ENCODE assay signal across 7 mouse cellular contexts in the genomic region with DNA sequence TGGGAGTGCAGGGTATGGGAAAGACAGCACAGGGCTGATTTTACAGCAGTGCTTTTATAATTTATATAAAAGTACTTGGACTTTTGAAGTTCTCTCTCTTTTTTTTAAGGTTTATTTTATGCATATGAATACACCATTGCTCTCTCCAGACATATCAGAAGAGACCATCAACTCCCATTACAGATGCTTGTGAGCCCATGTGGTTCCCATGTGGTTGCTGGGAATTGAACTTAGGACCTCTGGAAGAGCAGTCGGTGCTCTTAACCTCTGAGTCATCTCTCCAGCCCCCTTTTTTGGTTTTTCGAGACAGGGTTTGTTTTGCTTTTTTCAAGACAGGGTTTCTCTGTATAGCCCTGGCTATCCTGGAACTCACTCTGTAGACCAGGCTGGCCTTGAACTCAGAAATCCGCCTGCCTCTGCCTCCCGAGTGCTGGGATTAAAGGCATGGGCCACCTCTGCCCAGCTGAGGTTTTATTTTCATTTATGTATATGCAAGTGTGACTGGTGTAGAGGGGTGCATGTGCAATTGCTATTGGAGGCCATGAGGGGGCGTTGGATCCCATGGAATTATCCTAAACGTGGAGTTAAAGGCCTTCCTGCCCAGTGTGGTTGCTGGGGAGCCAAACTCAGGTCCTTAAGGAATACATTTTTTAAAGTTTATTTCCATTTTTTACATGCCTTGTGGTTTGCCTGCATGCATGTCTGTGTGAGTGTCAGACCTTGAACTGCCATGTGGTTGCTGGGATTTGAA. TPM values are rescaled to one million over a fixed set of nuclear protein-coding genes. Genes with fewer than 3 reads are reported as not detected.
DNase-seq lines count a peak whose midpoint lies in the region; ATAC-seq and TF ChIP-seq lines count a peak whose summit lies in the region.

No protein-coding gene starts in this region.

- WGBS in thymus, adult 2 months = 69% methylated on average over 6 of the region's 6 CpGs
- WGBS in forebrain, embryonic 10.5 days = 75% methylated on average over 6 of the region's 6 CpGs
- WGBS in liver, embryonic 12.5 days (ENCODE audit: insufficient replicate concordance) = 26% methylated on average over 6 of the region's 6 CpGs

- H3K27ac ChIP-seq in thymus, adult 2 months (ENCODE audit: control insufficient read depth, insufficient read depth, low read length) = no peak overlapping the region
- peak overlapping the region; percentile 92; the same call in 1 of the 2 replicates for H3K27ac ChIP-seq in forebrain, embryonic 10.5 days
- H3K27ac ChIP-seq in liver, embryonic 12.5 days = peak overlapping the region; percentile 89

- no peaks in the 10 kb centered on the region for H3K9me3 ChIP-seq in forebrain, embryonic 10.5 days
- H3K9me3 ChIP-seq in liver, embryonic 12.5 days (replicated peaks) = no peaks in the 10 kb centered on the region

- peak overlapping the region; percentile 92 for H3K9ac ChIP-seq in liver, embryonic 12.5 days

- no peak for DNase-seq in thymus, adult 2 months
- DNase-seq in thymus, postnatal 0 days (ENCODE audit: low spot score) = no peak
- DNase-seq in forebrain, embryonic 10.5 days (ENCODE audit: extremely low spot score, low spot score) = no peak
- no peak for DNase-seq in urinary bladder, postnatal 14 days (ENCODE audit: low spot score)
- no peak for DNase-seq in right cerebral cortex, postnatal 36 days (ENCODE audit: low spot score in 2 of 2)

- peak overlapping the region; percentile 74 for H3K4me3 ChIP-seq in thymus, adult 2 months (ENCODE audit: control insufficient read depth, insufficient read depth, low read length)
- H3K4me3 ChIP-seq in forebrain, embryonic 10.5 days = peak overlapping the region; percentile 79
- H3K4me3 ChIP-seq in liver, embryonic 12.5 days = peak overlapping the region; percentile 96

- TF ChIP-seq POLR2A in thymus, adult 2 months (IDR thresholded peaks at IDR 0.05; ENCODE audit: control insufficient read depth, extremely low read depth, insufficient read depth, low read length, poor library complexity) = no peak

- ATAC-seq in liver, embryonic 12.5 days = no peak
- no peak for ATAC-seq in megakaryocyte-erythroid progenitor cell, adult 5-6 weeks (replicated peaks; ENCODE audit: low FRiP score, low TSS enrichment, poor library complexity, severe bottlenecking)

- H3K36me3 ChIP-seq in thymus, adult 2 months (ENCODE audit: control insufficient read depth, insufficient read depth, low read length) = no peaks in the 10 kb centered on the region
- H3K36me3 ChIP-seq in forebrain, embryonic 10.5 days (replicated peaks) = peaks cover 67% of the 10 kb centered on the region
- H3K36me3 ChIP-seq in liver, embryonic 12.5 days = peaks cover 55% of the 10 kb centered on the region

- no peaks in the 10 kb centered on the region for H3K27me3 ChIP-seq in thymus, adult 2 months (ENCODE audit: control insufficient read depth, insufficient read depth, low read length)
- H3K27me3 ChIP-seq in forebrain, embryonic 10.5 days (ENCODE audit: poor library complexity, severe bottlenecking) = no peaks in the 10 kb centered on the region
- H3K27me3 ChIP-seq in liver, embryonic 12.5 days (replicated peaks) = no peaks in the 10 kb centered on the region

- H3K4me2 ChIP-seq in liver, embryonic 12.5 days = peak overlapping the region; percentile 95

- TF ChIP-seq CTCF in thymus, adult 2 months (IDR thresholded peaks at IDR 0.05; ENCODE audit: borderline replicate concordance, control insufficient read depth, extremely low read depth, insufficient read depth, low read length, poor library complexity) = no peak

- peaks cover 18% of the 10 kb centered on the region for H3K4me1 ChIP-seq in thymus, adult 2 months (replicated peaks; ENCODE audit: control insufficient read depth, insufficient read depth, low read length)
- peaks cover 30% of the 10 kb centered on the region for H3K4me1 ChIP-seq in forebrain, embryonic 10.5 days
- H3K4me1 ChIP-seq in liver, embryonic 12.5 days = peaks cover 47% of the 10 kb centered on the region

RNA-seq across cellular contexts. Expression of gene Ccdc137, which starts 1.1 kb away (rescaled TPM):
- 25.6 and 30.1 TPM in 2 replicates for polyA plus RNA-seq in thymus, adult 2 months (2012; rRNA removed)
- 30.0 and 33.3 TPM in 2 replicates for polyA plus RNA-seq in thymus, postnatal 0 days (2015; fragmentation: Nextera tagmentation; extraction: Ambion mirVana)
- 39.6 and 46.3 TPM in 2 replicates for polyA plus RNA-seq in forebrain, embryonic 10.5 days (2016; fragmentation: Nextera tagmentation; extraction: Ambion mirVana)
- polyA plus RNA-seq in liver, embryonic 12.5 days (2016; fragmentation: Nextera tagmentation; extraction: Ambion mirVana) = 31.3 and 32.3 TPM in 2 replicates
- total RNA-seq in megakaryocyte-erythroid progenitor cell, adult 5-6 weeks (2014; fragmentation: Nextera tagmentation) = 36.1 and 67.6 TPM in 2 replicates
- total RNA-seq in megakaryocyte-erythroid progenitor cell, adult 5-6 weeks (2017) = 70.0 and 99.8 TPM in 2 replicates

RNA-seq across cellular contexts. Expression of gene Oxld1, which starts 1.2 kb away (rescaled TPM):
- 15.5 and 17.3 TPM in 2 replicates for polyA plus RNA-seq in thymus, adult 2 months (2012; rRNA removed)
- 15.5 and 18.5 TPM in 2 replicates for polyA plus RNA-seq in thymus, postnatal 0 days (2015; fragmentation: Nextera tagmentation; extraction: Ambion mirVana)
- polyA plus RNA-seq in forebrain, embryonic 10.5 days (2016; fragmentation: Nextera tagmentation; extraction: Ambion mirVana) = 8.7 and 11.8 TPM in 2 replicates
- polyA plus RNA-seq in liver, embryonic 12.5 days (2016; fragmentation: Nextera tagmentation; extraction: Ambion mirVana) = 8.1 and 9.6 TPM in 2 replicates
- total RNA-seq in megakaryocyte-erythroid progenitor cell, adult 5-6 weeks (2014; fragmentation: Nextera tagmentation) = 8.0 and 20.5 TPM in 2 replicates
- 14.0 and 27.9 TPM in 2 replicates for total RNA-seq in megakaryocyte-erythroid progenitor cell, adult 5-6 weeks (2017)

RNA-seq across cellular contexts. Expression of gene Pde6g, which starts 5.7 kb away (rescaled TPM):
- polyA plus RNA-seq in thymus, adult 2 months (2012; rRNA removed) = 0.55 and 0.64 TPM in 2 replicates
- 0.14 TPM in 1 of 2 replicates, not detected in the other for polyA plus RNA-seq in thymus, postnatal 0 days (2015; fragmentation: Nextera tagmentation; extraction: Ambion mirVana)
- 0.25 and 0.41 TPM in 2 replicates for polyA plus RNA-seq in forebrain, embryonic 10.5 days (2016; fragmentation: Nextera tagmentation; extraction: Ambion mirVana)
- polyA plus RNA-seq in liver, embryonic 12.5 days (2016; fragmentation: Nextera tagmentation; extraction: Ambion mirVana) = 0.13 and 0.25 TPM in 2 replicates
- 0.37 TPM in 1 of 2 replicates, not detected in the other for total RNA-seq in megakaryocyte-erythroid progenitor cell, adult 5-6 weeks (2014; fragmentation: Nextera tagmentation)
- total RNA-seq in megakaryocyte-erythroid progenitor cell, adult 5-6 weeks (2017) = 0.38 TPM in 1 of 2 replicates, not detected in the other

RNA-seq across cellular contexts. Expression of gene Arl16, which starts 8.4 kb away (rescaled TPM):
- 25.9 and 28.4 TPM in 2 replicates for polyA plus RNA-seq in thymus, adult 2 months (2012; rRNA removed)
- 34.7 and 36.6 TPM in 2 replicates for polyA plus RNA-seq in thymus, postnatal 0 days (2015; fragmentation: Nextera tagmentation; extraction: Ambion mirVana)
- 60.7 and 62.1 TPM in 2 replicates for polyA plus RNA-seq in forebrain, embryonic 10.5 days (2016; fragmentation: Nextera tagmentation; extraction: Ambion mirVana)
- 22.3 and 24.2 TPM in 2 replicates for polyA plus RNA-seq in liver, embryonic 12.5 days (2016; fragmentation: Nextera tagmentation; extraction: Ambion mirVana)
- total RNA-seq in megakaryocyte-erythroid progenitor cell, adult 5-6 weeks (2014; fragmentation: Nextera tagmentation) = 11.2 and 14.7 TPM in 2 replicates
- total RNA-seq in megakaryocyte-erythroid progenitor cell, adult 5-6 weeks (2017) = 8.8 and 21.9 TPM in 2 replicates

RNA-seq across cellular contexts. Expression of gene Tspan10, which starts 16.6 kb away (rescaled TPM):
- 16.8 and 24.0 TPM in 2 replicates for polyA plus RNA-seq in thymus, adult 2 months (2012; rRNA removed)
- 1.2 TPM in 2 replicates for polyA plus RNA-seq in thymus, postnatal 0 days (2015; fragmentation: Nextera tagmentation; extraction: Ambion mirVana)
- 0.30 and 1.6 TPM in 2 replicates for polyA plus RNA-seq in forebrain, embryonic 10.5 days (2016; fragmentation: Nextera tagmentation; extraction: Ambion mirVana)
- polyA plus RNA-seq in liver, embryonic 12.5 days (2016; fragmentation: Nextera tagmentation; extraction: Ambion mirVana) = not detected in 2 replicates
- total RNA-seq in megakaryocyte-erythroid progenitor cell, adult 5-6 weeks (2014; fragmentation: Nextera tagmentation) = not detected in 2 replicates
- total RNA-seq in megakaryocyte-erythroid progenitor cell, adult 5-6 weeks (2017) = not detected in 2 replicates
